Mouse (Mus musculus) B cell, adult (primary cell): Measurements from ENCODE around the gene Sval3. TPM values are rescaled to one million over a fixed set of nuclear protein-coding genes. Genes with fewer than 3 reads are reported as not detected.

Experiments used
- total RNA-seq: library from RNA; stranded (reverse); gene quantifications from 4 replicates; pipeline ENCODE4 v1.2.4, GENCODE M21; 2023; ENCODE audit not compliant: inconsistent age

Gene Sval3
- not detected in 4 replicates for total RNA-seq

DNA sequence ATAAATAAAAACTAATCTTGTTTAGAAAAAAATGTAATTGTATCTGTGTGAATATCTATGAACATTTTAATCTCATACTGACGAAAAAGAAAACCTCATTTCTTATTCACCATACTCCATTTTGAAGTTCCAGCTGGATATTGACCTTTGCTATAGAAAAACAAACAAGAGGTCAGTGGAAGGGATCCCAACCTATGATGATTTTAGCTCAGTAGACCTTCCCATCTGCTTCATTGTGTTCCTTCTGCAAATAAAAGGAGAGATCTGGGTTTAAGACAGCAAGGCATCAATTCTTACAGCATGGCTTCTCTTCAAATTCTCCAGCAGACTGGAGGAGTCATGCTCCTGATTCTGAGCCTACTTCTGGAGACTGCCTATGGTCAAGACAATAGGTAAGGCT lies at the start of gene Sval3:
TSS of gene Sval3 (plus strand) at position 301 of the 400 bp plus-strand sequence.

DNA sequence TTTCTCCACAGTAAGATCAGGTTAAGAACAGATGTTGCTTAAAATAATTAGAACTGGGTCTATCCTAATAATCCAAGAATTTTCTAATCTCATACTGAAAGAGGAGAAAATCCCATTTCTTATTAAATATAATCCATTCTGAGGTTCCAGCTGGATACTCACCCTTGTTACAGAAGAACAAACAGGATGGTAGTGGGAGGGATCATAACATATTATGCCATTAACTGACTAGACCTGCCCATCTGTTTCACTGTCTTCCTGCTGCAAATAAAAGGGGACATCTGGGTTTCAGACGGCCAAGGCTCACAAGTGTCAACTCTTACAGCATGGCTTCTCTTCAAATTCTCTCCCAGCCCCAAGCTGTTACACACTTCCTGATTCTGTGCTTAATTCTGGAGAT lies 16.6 kb upstream of the Sval3 start, which contains the start of gene Sval1:
TSS of gene Sval1 (plus strand) at position 301 of the 400 bp plus-strand sequence.

Other genes starting within 250 kb of the Sval3 start
- gene Olfr459, start 193.0 kb upstream of the Sval3 start, total RNA-seq: not detected in 4 replicates
- not detected in 4 replicates for gene Pip, start 120.6 kb upstream of the Sval3 start, total RNA-seq
- gene Sval2, start 115.2 kb upstream of the Sval3 start, total RNA-seq: not detected in 4 replicates
- gene Sval1, start 16.5 kb upstream of the Sval3 start, total RNA-seq: not detected in 4 replicates
- gene Sva, start 70.3 kb downstream of the Sval3 start, total RNA-seq: not detected in 4 replicates
- not detected in 4 replicates for gene Tas2r139, start 172.8 kb downstream of the Sval3 start, total RNA-seq
- gene Tas2r144, start 247.2 kb downstream of the Sval3 start, total RNA-seq: not detected in 4 replicates